Mouse (Mus musculus) MEL-GATA-1-ER (cell line): ENCODE results near the gene Ace.

Experiments
- DNase-seq: peaks from one replicate; pipeline ENCODE4 v3.0.0-alpha.2; 2012; ENCODE audit warnings: low read depth; ENCODE audit errors: extremely low read depth

Ace gene

GRCm38 (mm10) chr11:105944770-105945672, 22.7 kb upstream of the Ace start:
- no peak for DNase-seq

- peak; percentile 86 for DNase-seq
Observed at GRCm38 (mm10) chr11:105946694-105947154, 21.0 kb upstream of the Ace start.

GRCm38 (mm10) chr11:105948255-105948654, 19.5 kb upstream of the Ace start:
- DNase-seq = no peak

GRCm38 (mm10) chr11:105950519-105950918, 17.2 kb upstream of the Ace start:
- peak; percentile 6 for DNase-seq

- no peak for DNase-seq
Observed at GRCm38 (mm10) chr11:105951601-105952044, 16.1 kb upstream of the Ace start.

GRCm38 (mm10) chr11:105952111-105952510, 15.6 kb upstream of the Ace start:
- no peak for DNase-seq

- no peak for DNase-seq
Observed at GRCm38 (mm10) chr11:105952911-105953386, 14.8 kb upstream of the Ace start, which contains the start of gene Cyb561. Gene Cyb561, minus strand, starts transcription at chr11:105953336.

GRCm38 (mm10) chr11:105953402-105953801, 14.3 kb upstream of the Ace start:
- DNase-seq = no peak

GRCm38 (mm10) chr11:105955815-105956430, 11.8 kb upstream of the Ace start:
- DNase-seq = no peak

GRCm38 (mm10) chr11:105957501-105957900, 10.2 kb upstream of the Ace start:
- DNase-seq = no peak

- DNase-seq = no peak
Observed at GRCm38 (mm10) chr11:105958566-105958965, 9.2 kb upstream of the Ace start.

GRCm38 (mm10) chr11:105959355-105959754, 8.4 kb upstream of the Ace start:
- no peak for DNase-seq

- no peak for DNase-seq
Observed at GRCm38 (mm10) chr11:105964691-105965090, 3.1 kb upstream of the Ace start.

- DNase-seq = no peak
Observed at GRCm38 (mm10) chr11:105966288-105966687, 1.5 kb upstream of the Ace start.

GRCm38 (mm10) chr11:105968948-105969347, 1.2 kb downstream of the Ace start:
- DNase-seq = no peak

GRCm38 (mm10) chr11:105969516-105969915, 1.8 kb downstream of the Ace start:
- no peak for DNase-seq

GRCm38 (mm10) chr11:105974593-105974992, 6.8 kb downstream of the Ace start:
- DNase-seq = no peak

- DNase-seq = no peak
Observed at GRCm38 (mm10) chr11:105975050-105975449, 7.3 kb downstream of the Ace start.

- no peak for DNase-seq
Observed at GRCm38 (mm10) chr11:105975636-105976035, 7.9 kb downstream of the Ace start.

GRCm38 (mm10) chr11:105978232-105978631, 10.5 kb downstream of the Ace start:
- DNase-seq = no peak

GRCm38 (mm10) chr11:105978634-105979033, 10.9 kb downstream of the Ace start:
- DNase-seq = no peak

GRCm38 (mm10) chr11:105984452-105984851, 16.7 kb downstream of the Ace start:
- DNase-seq = no peak
